Mouse (Mus musculus) embryonic stem cell, embryonic (primary cell): ENCODE data around the gene Cyp4f37.
"Not testable (repeated sequence)": the region's sequence is repeated elsewhere in the genome, so short reads cannot be mapped to it uniquely, and the experiment has no call there.

Experiments
- CTCF ChIA-PET, 4 experiments: fragments of 300-600 bp in 2 of 4; fragments of 350-600 bp in 2 of 4; sonication (Branson Sonifier 250); formaldehyde crosslinking; loops; one replicate each; lab custom pipeline; 2022; ENCODE audit warnings: inconsistent platforms in 2 of 4; lab: Charles Lee
- POLR2A ChIA-PET, 4 experiments: fragments of 300-600 bp in 2 of 4; fragments of 350-600 bp in 2 of 4; sonication (Branson Sonifier 250); formaldehyde crosslinking; loops; one replicate each; lab custom pipeline; 2022; ENCODE audit warnings: antibody characterized with exemption in 4 of 4, inconsistent platforms in 1 of 4; lab: Charles Lee

Gene Cyp4f37

GRCm38 (mm10) chr17:32621018-32621417, at the start of gene Cyp4f37:
Cyp4f37 (plus strand) TSS chr17:32621309.
- POLR2A ChIA-PET = interaction anchor here in 1 of 4 experiments (1.1 kb wide), 1 partner anchor 84 kb away, joined by 4 read pairs; the partner anchor contains the start of gene Cyp4f16
- CTCF ChIA-PET = not testable (repeated sequence)

DNA sequence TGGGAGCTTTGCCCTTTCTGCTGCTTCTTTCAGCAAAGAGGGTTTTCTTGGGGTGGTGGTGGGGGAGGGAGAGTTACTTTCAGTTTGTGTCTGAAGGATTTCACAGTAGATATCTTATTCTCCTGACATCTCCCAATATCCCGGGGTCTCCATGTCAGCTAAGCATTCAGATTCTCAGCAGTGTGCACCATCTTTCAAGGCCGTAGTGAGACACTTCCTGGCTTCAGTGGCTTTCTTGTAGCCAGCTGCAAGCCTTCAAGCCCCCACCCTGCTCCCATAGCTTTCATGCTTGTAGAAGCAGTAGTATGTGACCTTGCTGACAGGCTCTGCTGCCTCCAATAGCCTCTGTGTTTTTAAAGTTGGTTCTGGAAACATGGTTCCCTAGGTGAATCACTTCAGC, 47.8 kb upstream of the Cyp4f37 start:
- CTCF ChIA-PET = not testable (repeated sequence)
- POLR2A ChIA-PET = interaction anchor here in 1 of 4 experiments (0.6 kb wide), 1 partner anchor 26 kb away, joined by 3 read pairs; no protein-coding TSS in a partner anchor

DNA sequence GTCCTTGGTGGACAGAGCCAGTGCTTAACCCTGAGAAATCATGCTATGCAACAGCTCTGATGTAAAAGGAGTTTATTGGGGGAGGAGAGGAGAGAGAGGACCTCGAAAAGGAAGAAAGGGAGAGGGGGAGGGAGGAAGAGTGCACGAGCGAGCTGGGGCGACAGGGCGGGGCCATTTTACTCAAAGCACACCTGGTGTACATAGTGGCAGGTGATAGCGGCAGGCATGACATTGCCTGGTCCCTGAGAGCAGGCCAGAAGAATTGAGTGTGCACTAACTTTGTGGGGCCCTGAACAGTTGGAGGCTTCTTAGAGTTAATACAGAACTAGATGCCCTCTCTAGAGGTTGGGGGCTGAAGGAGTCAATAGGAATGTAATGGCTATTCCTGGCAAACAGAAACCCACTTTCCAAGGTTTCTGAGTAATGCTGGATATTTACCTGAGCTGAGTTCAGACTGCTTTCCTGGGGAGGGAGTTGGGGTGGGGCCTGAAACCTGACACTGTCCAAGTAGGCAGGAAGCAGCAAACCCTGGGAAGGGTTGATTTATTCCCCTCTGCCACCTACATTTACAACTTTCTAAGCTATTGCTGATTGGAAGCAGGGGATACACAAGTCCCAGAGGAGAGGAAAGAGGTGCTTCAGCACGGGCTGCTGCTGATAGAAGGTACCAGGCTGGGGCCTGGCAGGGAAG, 43.5 kb upstream of the Cyp4f37 start:
- ChIA-PET POLR2A (interaction anchor here in 1 of 4 experiments (0.6 kb wide), 1 partner anchor 191 kb away, joined by 6 read pairs; no protein-coding TSS in a partner anchor), CTCF (no interaction called here)

GRCm38 (mm10) chr17:32596494-32596893, 24.6 kb upstream of the Cyp4f37 start:
- ChIA-PET POLR2A (no interaction called here), CTCF (interaction anchor here in 1 of 4 experiments (0.5 kb wide), 1 partner anchor 1800 kb away, joined by 3 read pairs; no protein-coding TSS in a partner anchor)

- ChIA-PET POLR2A (no interaction called here), CTCF (no interaction called here)
Measured at GRCm38 (mm10) chr17:32608055-32608454, 13.1 kb upstream of the Cyp4f37 start.

DNA sequence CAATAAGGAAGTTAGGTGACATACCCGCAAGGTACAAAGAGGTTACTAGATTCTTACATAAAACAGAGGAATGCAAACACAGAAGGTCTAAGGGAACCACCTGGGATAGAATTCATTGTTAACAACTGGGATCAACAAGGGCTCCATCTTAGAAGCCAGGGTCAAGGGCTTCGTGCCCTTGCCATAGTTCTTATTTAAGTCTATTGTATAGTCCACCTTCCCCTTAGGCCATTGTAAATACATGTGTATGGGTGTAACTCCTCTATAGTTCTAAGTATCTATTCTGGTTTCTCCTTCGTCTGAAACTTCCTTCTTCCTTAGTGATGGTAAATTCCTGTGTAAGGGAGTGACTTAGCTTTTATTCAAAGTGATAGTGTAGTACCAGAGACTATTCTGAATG, 10.9 kb upstream of the Cyp4f37 start:
- POLR2A ChIA-PET, CTCF ChIA-PET: not testable (repeated sequence)

GRCm38 (mm10) chr17:32610896-32611295, 10.2 kb upstream of the Cyp4f37 start:
- CTCF ChIA-PET = no interaction called here

GRCm38 (mm10) chr17:32612417-32612816, 8.7 kb upstream of the Cyp4f37 start:
- ChIA-PET POLR2A (interaction anchor here in 1 of 4 experiments (0.6 kb wide), 1 partner anchor 317 kb away, joined by 5 read pairs; no protein-coding TSS in a partner anchor), CTCF (no interaction called here)

More at GRCm38 (mm10) chr17:32610896-32611295, 10.2 kb upstream of the Cyp4f37 start:
- POLR2A ChIA-PET = interaction anchor here in 1 of 4 experiments (0.9 kb wide), 1 partner anchor 58 kb away, joined by 3 read pairs; no protein-coding TSS in a partner anchor

DNA sequence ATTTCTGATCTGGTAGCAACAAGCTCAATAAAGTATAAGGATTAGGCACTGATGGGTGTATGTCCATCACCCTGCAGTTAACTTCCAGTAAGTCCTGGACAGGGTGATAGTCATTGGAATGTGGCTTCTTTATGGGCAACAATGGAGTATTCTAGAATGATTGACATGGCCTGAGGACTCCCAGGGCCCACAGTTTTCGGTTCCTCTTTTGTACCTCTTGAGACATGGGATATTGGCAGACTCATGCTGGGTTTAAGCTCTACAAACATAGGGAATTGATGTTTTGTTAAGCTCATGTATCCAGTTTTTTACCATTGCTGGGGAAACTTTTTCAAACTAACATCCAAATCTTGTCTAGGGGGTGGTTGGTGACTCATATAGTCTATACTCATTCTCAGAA, 3.9 kb upstream of the Cyp4f37 start:
- ChIA-PET POLR2A (no interaction called here), CTCF (no interaction called here)

DNA sequence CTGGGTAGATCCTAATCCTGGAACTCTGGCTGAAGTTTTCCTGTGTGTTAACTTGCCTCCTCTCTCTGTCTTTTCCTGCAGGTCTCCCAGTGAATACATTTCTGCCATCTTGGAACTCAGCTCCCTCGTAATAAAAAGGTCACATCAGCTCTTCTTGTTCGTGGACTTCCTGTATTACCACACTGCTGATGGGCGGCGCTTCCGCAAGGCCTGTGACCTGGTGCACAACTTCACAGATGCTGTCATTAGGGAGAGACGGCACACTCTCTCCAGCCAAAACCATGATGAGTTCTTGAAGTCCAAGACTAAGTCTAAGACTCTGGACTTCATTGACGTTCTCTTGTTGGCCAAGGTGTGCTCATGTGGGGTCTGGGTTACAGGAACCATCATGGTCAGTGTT, 8.6 kb downstream of the Cyp4f37 start:
- CTCF ChIA-PET = interaction anchor here in 1 of 4 experiments (1.0 kb wide), 1 partner anchor 50 kb away, joined by 5 read pairs; no protein-coding TSS in a partner anchor
- POLR2A ChIA-PET = not testable (repeated sequence)

DNA sequence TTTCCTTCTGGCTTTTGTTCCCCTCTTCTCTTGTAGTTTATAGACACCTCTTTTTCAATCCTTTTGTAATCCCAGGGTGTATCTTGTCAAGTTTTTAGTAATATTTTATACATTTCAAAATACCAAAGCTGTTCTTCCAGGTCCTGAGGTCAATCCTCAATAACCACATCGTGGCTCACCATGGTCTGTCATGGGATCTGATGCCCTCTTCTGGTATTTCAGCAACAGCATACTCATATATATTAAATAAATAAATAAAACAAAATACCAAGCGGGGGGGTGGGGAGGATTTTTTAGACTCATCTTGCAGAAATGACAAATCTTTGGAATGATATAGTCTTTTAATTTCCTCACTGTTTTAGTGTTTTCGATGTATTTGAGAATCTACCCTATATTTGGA, 10.8 kb downstream of the Cyp4f37 start:
- ChIA-PET POLR2A (interaction anchor here in 2 of 4 experiments (0.7 kb wide), 2 partner anchors 45 to 259 kb away, joined by 3 read pairs; no protein-coding TSS in a partner anchor), CTCF (interaction anchor here in 1 of 4 experiments (1.1 kb wide), 1 partner anchor 85 kb away, joined by 4 read pairs; no protein-coding TSS in a partner anchor)

DNA sequence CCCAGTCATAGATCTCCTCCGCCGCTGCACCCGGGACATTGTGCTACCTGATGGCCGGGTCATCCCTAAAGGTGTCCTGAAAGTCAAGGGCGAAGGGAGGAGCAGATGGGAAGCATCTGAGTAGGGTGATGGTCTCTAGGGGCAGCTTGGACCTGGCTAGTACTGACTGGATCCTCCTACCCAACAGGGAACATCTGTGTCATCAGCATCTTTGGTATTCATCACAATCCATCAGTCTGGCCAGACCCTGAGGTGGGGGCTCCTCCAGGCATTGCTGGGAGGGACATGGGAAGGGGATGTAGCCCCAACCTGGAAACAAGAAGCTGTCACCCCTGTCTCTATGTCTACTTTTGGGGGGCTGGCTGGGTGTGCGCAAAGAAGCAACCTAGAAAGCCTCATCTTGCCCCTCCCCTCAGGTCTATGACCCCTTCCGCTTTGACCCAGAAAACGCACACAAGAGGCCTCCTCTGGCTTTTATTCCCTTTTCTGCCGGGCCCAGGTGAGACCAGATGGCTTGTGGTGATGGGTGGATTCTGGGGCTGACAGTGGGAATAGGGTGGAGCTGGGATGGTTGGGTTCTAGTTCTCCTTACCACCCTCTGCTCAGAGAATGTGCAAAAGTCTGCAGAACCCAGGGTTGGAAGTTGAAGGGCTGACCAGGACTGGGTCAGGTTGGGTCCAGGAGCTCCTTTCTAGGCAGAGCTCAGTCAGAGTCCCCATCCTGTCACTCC, 13.3 kb downstream of the Cyp4f37 start:
- CTCF ChIA-PET = interaction anchor here in 3 of 4 experiments (0.6 to 4.2 kb wide), 17 partner anchors 20 to 358 kb away, joined by 3 to 37 read pairs (median 4); partner anchors contain the start of genes Cyp4f13 (in 1 of the 3), Cyp4f15 (in 1 of the 3) and Zfp952 (in 1 of the 3)
- POLR2A ChIA-PET = interaction anchor here in 2 of 4 experiments (0.7 to 1.3 kb wide), 7 partner anchors 42 to 505 kb away, joined by 3 to 8 read pairs (median 4); partner anchors contain the start of genes Morc2b (in 1 of the 2) and Zfp952 (in 1 of the 2)

- CTCF ChIA-PET = interaction anchor here in 3 of 4 experiments (0.6 to 4.2 kb wide), 20 partner anchors 20 to 358 kb away, joined by 3 to 37 read pairs (median 4); partner anchors contain the start of genes Cyp4f13 (in 1 of the 3), Cyp4f15 (in 1 of the 3) and Zfp952 (in 1 of the 3)
- POLR2A ChIA-PET = interaction anchor here in 2 of 4 experiments (0.6 to 1.3 kb wide), 10 partner anchors 41 to 505 kb away, joined by 3 to 8 read pairs (median 4); partner anchors contain the start of genes Morc2b (in 1 of the 2), Zfp811 (in 1 of the 2) and Zfp952 (in 1 of the 2)
Measured at GRCm38 (mm10) chr17:32634972-32635314, 13.8 kb downstream of the Cyp4f37 start.

- CTCF ChIA-PET = interaction anchor here in 3 of 4 experiments (0.9 to 4.2 kb wide), 3 partner anchors 44 to 356 kb away, joined by 3 to 37 read pairs (median 5); partner anchors contain the start of gene Zfp952 (in 1 of the 3)
- POLR2A ChIA-PET = interaction anchor here in 1 of 4 experiments (1.2 kb wide), 1 partner anchor 86 kb away, joined by 3 read pairs; no protein-coding TSS in a partner anchor
Measured at GRCm38 (mm10) chr17:32636341-32636740, 15.2 kb downstream of the Cyp4f37 start.

GRCm38 (mm10) chr17:32637151-32637550, 16.0 kb downstream of the Cyp4f37 start:
- ChIA-PET CTCF (interaction anchor here (0.5 to 4.2 kb wide), 6 partner anchors 18 to 355 kb away, joined by 3 to 37 read pairs (median 4); partner anchors contain the start of gene Zfp952 (in 1 of the 4)), POLR2A (interaction anchor here in 1 of 4 experiments (1.2 kb wide), 1 partner anchor 87 kb away, joined by 3 read pairs; no protein-coding TSS in a partner anchor)

DNA sequence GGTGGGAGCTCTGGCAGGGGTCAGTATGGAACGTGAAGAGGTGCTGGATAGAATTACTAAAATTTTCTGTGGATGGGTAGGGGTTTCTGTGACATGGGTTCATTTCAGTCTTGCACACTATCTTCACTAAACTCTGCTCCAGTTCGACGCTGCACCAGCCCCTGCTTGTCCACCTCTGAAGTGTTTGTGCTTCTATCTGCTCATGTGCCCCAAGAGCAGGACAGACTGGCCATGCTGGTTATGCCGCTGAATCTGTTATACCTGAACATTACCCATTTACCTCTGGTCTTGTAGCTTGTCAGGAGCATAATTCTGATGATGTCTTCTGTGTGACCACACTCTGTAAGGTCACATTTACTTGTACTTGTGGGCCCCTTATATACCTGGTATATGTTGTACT, 25.5 kb downstream of the Cyp4f37 start:
- CTCF ChIA-PET = no interaction called here
- POLR2A ChIA-PET = no interaction called here

DNA sequence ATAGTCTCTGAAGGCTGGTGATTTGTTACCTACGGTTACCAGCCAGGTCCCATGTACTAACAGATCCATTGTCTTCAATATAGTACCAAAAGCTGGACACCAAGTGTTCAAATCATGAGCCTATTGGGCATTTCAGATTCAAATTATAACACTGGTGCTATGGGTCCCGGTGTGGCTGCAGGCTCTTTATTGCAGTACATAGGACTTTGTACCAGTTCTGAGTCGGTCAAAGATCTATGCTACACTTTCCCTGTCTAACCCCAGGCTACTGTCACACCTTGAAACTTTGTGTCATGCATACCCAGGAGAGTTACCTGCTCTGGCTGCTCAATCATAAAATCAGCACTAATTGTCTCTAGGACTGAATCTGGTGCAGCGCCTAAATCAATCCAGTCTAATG, 32.8 kb downstream of the Cyp4f37 start:
- CTCF ChIA-PET = interaction anchor here in 2 of 4 experiments (0.6 to 1.5 kb wide), 2 partner anchors 19 to 125 kb away, joined by 4 to 8 read pairs; no protein-coding TSS in a partner anchor
- POLR2A ChIA-PET = no interaction called here

DNA sequence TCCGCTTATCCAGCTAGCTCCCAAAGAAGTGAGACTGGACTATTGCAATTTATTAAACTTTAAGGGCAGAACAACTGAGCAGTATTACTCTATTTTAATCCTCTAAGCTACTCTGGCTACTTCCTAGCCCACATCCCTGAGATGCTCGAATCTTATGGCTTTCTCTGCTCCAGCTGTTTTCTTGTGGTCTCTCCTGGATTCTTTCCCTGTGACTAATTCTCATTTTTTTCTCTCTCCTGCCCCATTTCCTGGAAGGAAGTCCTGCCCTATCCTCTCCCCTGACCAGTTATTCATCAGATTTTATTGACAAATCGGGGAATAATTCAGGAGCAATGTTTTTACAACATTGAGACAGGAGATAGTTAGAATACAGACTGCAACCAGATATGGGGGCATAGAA, 35.9 kb downstream of the Cyp4f37 start:
- ChIA-PET CTCF (interaction anchor here in 1 of 4 experiments (0.5 kb wide), 1 partner anchor 132 kb away, joined by 3 read pairs; no protein-coding TSS in a partner anchor), POLR2A (no interaction called here)
